Mouse (Mus musculus) adrenal gland, postnatal 4 days (tissue): ENCODE measurements around the gene Mei1. TPM values are rescaled to one million over a fixed set of nuclear protein-coding genes. Genes with fewer than 3 reads are reported as not detected.

ENCODE experiments used
- DNase-seq, 2 experiments: peaks; one replicate each; pipeline ENCODE4 v3.0.0; 2021 to 2022; ENCODE audit warnings: low spot score in 2 of 2, mixed read lengths in 2 of 2
- total RNA-seq, 2 experiments: library from RNA; stranded (reverse); gene quantifications; 2 replicates each; pipeline ENCODE4 v1.2.3; 2021

Gene Mei1
- total RNA-seq, 2 experiments from 2014 or later = 3.5 to 3.8 TPM

GRCm38 (mm10) chr15:82170437-82171377 is 100.9 kb downstream of the Mei1 start:
- no peak for DNase-seq

GRCm38 (mm10) chr15:82172648-82173047 is 102.9 kb downstream of the Mei1 start:
- no peak for DNase-seq

DNA sequence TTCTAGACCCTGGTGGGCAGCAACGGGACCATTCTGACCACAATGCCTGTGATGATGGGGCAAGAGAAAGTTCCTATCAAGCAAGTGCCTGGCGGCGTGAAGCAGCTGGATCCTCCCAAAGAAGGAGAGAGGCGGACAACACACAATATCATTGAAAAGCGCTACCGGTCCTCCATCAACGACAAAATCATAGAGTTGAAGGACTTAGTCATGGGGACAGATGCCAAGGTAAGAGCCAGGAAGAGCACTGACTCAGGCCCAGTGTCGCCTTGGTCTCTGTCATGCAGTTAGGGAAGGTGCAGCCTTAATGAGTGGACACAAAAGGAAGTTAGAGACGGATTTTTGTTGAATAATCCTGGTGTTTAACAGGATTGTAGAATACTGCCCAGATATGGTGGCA is 105.3 kb downstream of the Mei1 start:
- no peak for DNase-seq

Other genes with a start within 250 kb of the Mei1 start
- 10 to 100 TPM; 66.2 to 67.2 TPM for gene Tob2, start 211.2 kb upstream of the Mei1 start, total RNA-seq
- 10 to 100 TPM; 62.7 to 71.2 TPM for gene Phf5a, start 198.1 kb upstream of the Mei1 start, total RNA-seq
- gene Aco2, start 197.7 kb upstream of the Mei1 start, total RNA-seq = 100 to 1,000 TPM; 498 to 540 TPM
- gene Polr3h, start 143.8 kb upstream of the Mei1 start, total RNA-seq = 10 to 100 TPM; 25.3 to 27.9 TPM
- gene Csdc2, start 133.2 kb upstream of the Mei1 start, total RNA-seq = 10 to 100 TPM; 52.8 to 55.7 TPM
- 100 to 1,000 TPM in 1 of 2 experiments, 10 to 100 TPM in 1; 94.6 to 101 TPM for gene Pmm1, start 109.1 kb upstream of the Mei1 start, total RNA-seq
- not detected for gene 1700029P11Rik, start 89.5 kb upstream of the Mei1 start, total RNA-seq
- gene Xrcc6, start 82.2 kb upstream of the Mei1 start, total RNA-seq = 10 to 100 TPM; 89.4 to 92.6 TPM
- gene Desi1, start 36.1 kb upstream of the Mei1 start, total RNA-seq = 10 to 100 TPM; 83.6 to 95.1 TPM
- 100 to 1,000 TPM in 1 of 2 experiments, 10 to 100 TPM in 1; 92.5 to 102 TPM for gene Snu13, start 22.4 kb upstream of the Mei1 start, total RNA-seq
- gene 4930407I10Rik, start 10.8 kb upstream of the Mei1 start, total RNA-seq = not detected
- 10 to 100 TPM; 11.1 to 11.3 TPM for gene Ccdc134, start 57.9 kb downstream of the Mei1 start, total RNA-seq
- 10 to 100 TPM; 54.6 to 71.7 TPM for gene Srebf2, start 77.2 kb downstream of the Mei1 start, total RNA-seq
- gene Shisa8, start 142.8 kb downstream of the Mei1 start, total RNA-seq = under 1 TPM; 0.70 to 0.79 TPM
- 1 to 10 TPM in 1 of 2 experiments, under 1 TPM in 1; 0.65 to 1.5 TPM for gene Tnfrsf13c, start 154.4 kb downstream of the Mei1 start, total RNA-seq
- 10 to 100 TPM; 12.8 to 16.8 TPM for gene Cenpm, start 174.8 kb downstream of the Mei1 start, total RNA-seq
- gene 1500009C09Rik, start 182.4 kb downstream of the Mei1 start, total RNA-seq = under 1 TPM; 0.40 to 0.56 TPM
- 10 to 100 TPM; 13.3 to 17.7 TPM for gene Sept3, start 204.9 kb downstream of the Mei1 start, total RNA-seq
- gene Wbp2nl, start 229.0 kb downstream of the Mei1 start, total RNA-seq = under 1 TPM; 0.34 to 0.37 TPM